Mouse (Mus musculus): Measurements from ENCODE around the gene Llcfc1. TPM values are rescaled to one million over a fixed set of nuclear protein-coding genes. Genes with fewer than 3 reads are reported as not detected.

The Llcfc1 gene
- total RNA-seq (2018; cell fraction: chromatin; rRNA removed) = not detected
- not detected for total RNA-seq (2018; cell fraction: cytosol; rRNA removed)
- total RNA-seq (2018; cell fraction: nucleus; rRNA removed) = not detected
- polyA plus RNA-seq (2018) = not detected in 3 replicates

GRCm38 (mm10) chr6:41684131-41684530 is at the start of gene Llcfc1:
Gene Llcfc1, plus strand, starts transcription at chr6:41684431.
- Histone ChIP-seq H3K36me3 (ENCODE audit: inconsistent target) (no peaks in the 10 kb centered on the region), H3K79me2 (ENCODE audit: inconsistent target) (no peaks in the 10 kb centered on the region), H3K4me3 (ENCODE audit: inconsistent target) (no peak within 1 kb of the TSS), H3K27ac (no peak within 1 kb of the TSS)
- 85% methylated on average over 2 of the region's 2 CpGs for WGBS (ENCODE audit: missing documents)

- no peak overlapping the region for H3K27ac ChIP-seq
- no peaks in the 10 kb centered on the region for H3K79me2 ChIP-seq (ENCODE audit: inconsistent target)
- no peaks in the 10 kb centered on the region for H3K36me3 ChIP-seq (ENCODE audit: inconsistent target)
- no peak overlapping the region for H3K4me3 ChIP-seq (ENCODE audit: inconsistent target)
- WGBS (ENCODE audit: missing documents) = 69% methylated on average over 1 of the region's 1 CpGs
Observed at GRCm38 (mm10) chr6:41635211-41635610, 49.0 kb upstream of the Llcfc1 start.

GRCm38 (mm10) chr6:41636178-41636577 is 48.1 kb upstream of the Llcfc1 start, which contains the start of gene Trpv6:
Gene Trpv6, minus strand, starts transcription at chr6:41636405.
- Histone ChIP-seq H3K36me3 (ENCODE audit: inconsistent target) (no peaks in the 10 kb centered on the region), H3K79me2 (ENCODE audit: inconsistent target) (no peaks in the 10 kb centered on the region), H3K4me3 (ENCODE audit: inconsistent target) (no peak within 1 kb of the TSS), H3K27ac (no peak within 1 kb of the TSS)
- WGBS (ENCODE audit: missing documents) = 88% methylated on average over 4 of the region's 5 CpGs

GRCm38 (mm10) chr6:41637393-41637792 is 46.8 kb upstream of the Llcfc1 start:
- Histone ChIP-seq H3K4me3 (ENCODE audit: inconsistent target) (no peak overlapping the region), H3K27ac (no peak overlapping the region), H3K36me3 (ENCODE audit: inconsistent target) (no peaks in the 10 kb centered on the region), H3K79me2 (ENCODE audit: inconsistent target) (no peaks in the 10 kb centered on the region)
- WGBS (ENCODE audit: missing documents) = 83% methylated on average over 1 of the region's 1 CpGs

GRCm38 (mm10) chr6:41637927-41638506 is 46.2 kb upstream of the Llcfc1 start:
- no peak overlapping the region for H3K27ac ChIP-seq
- no peaks in the 10 kb centered on the region for H3K79me2 ChIP-seq (ENCODE audit: inconsistent target)
- H3K36me3 ChIP-seq (ENCODE audit: inconsistent target) = no peaks in the 10 kb centered on the region
- no peak overlapping the region for H3K4me3 ChIP-seq (ENCODE audit: inconsistent target)
- WGBS (ENCODE audit: missing documents) = 84% methylated on average over 6 of the region's 6 CpGs

GRCm38 (mm10) chr6:41640449-41640848 is 43.8 kb upstream of the Llcfc1 start:
- no peak overlapping the region for H3K4me3 ChIP-seq (ENCODE audit: inconsistent target)
- H3K27ac ChIP-seq = no peak overlapping the region
- 93% methylated on average over 3 of the region's 3 CpGs for WGBS (ENCODE audit: missing documents)
- H3K79me2 ChIP-seq (ENCODE audit: inconsistent target) = no peaks in the 10 kb centered on the region
- no peaks in the 10 kb centered on the region for H3K36me3 ChIP-seq (ENCODE audit: inconsistent target)

GRCm38 (mm10) chr6:41641173-41641866 is 42.9 kb upstream of the Llcfc1 start:
- H3K27ac ChIP-seq = no peak overlapping the region
- H3K4me3 ChIP-seq (ENCODE audit: inconsistent target) = no peak overlapping the region
- WGBS (ENCODE audit: missing documents) = 91% methylated on average over 6 of the region's 6 CpGs
- H3K36me3 ChIP-seq (ENCODE audit: inconsistent target) = no peaks in the 10 kb centered on the region
- H3K79me2 ChIP-seq (ENCODE audit: inconsistent target) = no peaks in the 10 kb centered on the region

GRCm38 (mm10) chr6:41642765-41643164 is 41.5 kb upstream of the Llcfc1 start:
- 29% methylated on average over 3 of the region's 4 CpGs for whole genome bisulfite sequencing (ENCODE audit: missing documents)
- H3K36me3 ChIP-seq (ENCODE audit: inconsistent target) = no peaks in the 10 kb centered on the region
- H3K4me3 ChIP-seq (ENCODE audit: inconsistent target) = no peak overlapping the region
- no peaks in the 10 kb centered on the region for H3K79me2 ChIP-seq (ENCODE audit: inconsistent target)
- no peak overlapping the region for H3K27ac ChIP-seq

- Histone ChIP-seq H3K27ac (no peak overlapping the region), H3K4me3 (ENCODE audit: inconsistent target) (no peak overlapping the region), H3K36me3 (ENCODE audit: inconsistent target) (no peaks in the 10 kb centered on the region), H3K79me2 (ENCODE audit: inconsistent target) (no peaks in the 10 kb centered on the region)
- 32% methylated on average over 3 of the region's 3 CpGs for WGBS (ENCODE audit: missing documents)
Observed at GRCm38 (mm10) chr6:41643227-41643626, 41.0 kb upstream of the Llcfc1 start.

GRCm38 (mm10) chr6:41646220-41646619 is 38.0 kb upstream of the Llcfc1 start:
- Histone ChIP-seq H3K4me3 (ENCODE audit: inconsistent target) (no peak overlapping the region), H3K27ac (no peak overlapping the region), H3K36me3 (ENCODE audit: inconsistent target) (no peaks in the 10 kb centered on the region), H3K79me2 (ENCODE audit: inconsistent target) (no peaks in the 10 kb centered on the region)
- WGBS (ENCODE audit: missing documents) = 96% methylated on average over 3 of the region's 3 CpGs

- no peaks in the 10 kb centered on the region for H3K36me3 ChIP-seq (ENCODE audit: inconsistent target)
- no peaks in the 10 kb centered on the region for H3K79me2 ChIP-seq (ENCODE audit: inconsistent target)
- no peak overlapping the region for H3K4me3 ChIP-seq (ENCODE audit: inconsistent target)
- no peak overlapping the region for H3K27ac ChIP-seq
Observed at GRCm38 (mm10) chr6:41646672-41647071, 37.6 kb upstream of the Llcfc1 start.

GRCm38 (mm10) chr6:41653173-41653572 is 31.1 kb upstream of the Llcfc1 start:
- no peaks in the 10 kb centered on the region for H3K79me2 ChIP-seq (ENCODE audit: inconsistent target)
- no peaks in the 10 kb centered on the region for H3K36me3 ChIP-seq (ENCODE audit: inconsistent target)
- no peak overlapping the region for H3K27ac ChIP-seq
- H3K4me3 ChIP-seq (ENCODE audit: inconsistent target) = no peak overlapping the region
- 58% methylated on average over 5 of the region's 5 CpGs for WGBS (ENCODE audit: missing documents)

- WGBS (ENCODE audit: missing documents) = 10% methylated on average over 8 of the region's 8 CpGs
- H3K4me3 ChIP-seq (ENCODE audit: inconsistent target) = no peak overlapping the region
Observed at GRCm38 (mm10) chr6:41654648-41655047, 29.6 kb upstream of the Llcfc1 start.

GRCm38 (mm10) chr6:41658487-41658886 is 25.7 kb upstream of the Llcfc1 start:
- 62% methylated on average over 1 of the region's 1 CpGs for WGBS (ENCODE audit: missing documents)
- H3K79me2 ChIP-seq (ENCODE audit: inconsistent target) = no peaks in the 10 kb centered on the region
- H3K27ac ChIP-seq = no peak overlapping the region
- no peaks in the 10 kb centered on the region for H3K36me3 ChIP-seq (ENCODE audit: inconsistent target)
- H3K4me3 ChIP-seq (ENCODE audit: inconsistent target) = no peak overlapping the region

More at GRCm38 (mm10) chr6:41654648-41655047, 29.6 kb upstream of the Llcfc1 start:
- Histone ChIP-seq H3K36me3 (ENCODE audit: inconsistent target) (no peaks in the 10 kb centered on the region), H3K27ac (no peak overlapping the region), H3K79me2 (ENCODE audit: inconsistent target) (no peaks in the 10 kb centered on the region)

GRCm38 (mm10) chr6:41662320-41662719 is 21.9 kb upstream of the Llcfc1 start:
- Histone ChIP-seq H3K4me3 (ENCODE audit: inconsistent target) (no peak overlapping the region), H3K27ac (no peak overlapping the region), H3K36me3 (ENCODE audit: inconsistent target) (no peaks in the 10 kb centered on the region), H3K79me2 (ENCODE audit: inconsistent target) (no peaks in the 10 kb centered on the region)
- 29% methylated on average over 2 of the region's 2 CpGs for WGBS (ENCODE audit: missing documents)

All from macrophage (primary cell).